Mouse (Mus musculus): Measurements from ENCODE around the gene Zcchc7. TPM values are rescaled to one million over a fixed set of nuclear protein-coding genes. Genes with fewer than 3 reads are reported as not detected.

Zcchc7 gene
- polyA plus RNA-seq, 1 experiment from 2014 or later: 19.5 TPM

DNA sequence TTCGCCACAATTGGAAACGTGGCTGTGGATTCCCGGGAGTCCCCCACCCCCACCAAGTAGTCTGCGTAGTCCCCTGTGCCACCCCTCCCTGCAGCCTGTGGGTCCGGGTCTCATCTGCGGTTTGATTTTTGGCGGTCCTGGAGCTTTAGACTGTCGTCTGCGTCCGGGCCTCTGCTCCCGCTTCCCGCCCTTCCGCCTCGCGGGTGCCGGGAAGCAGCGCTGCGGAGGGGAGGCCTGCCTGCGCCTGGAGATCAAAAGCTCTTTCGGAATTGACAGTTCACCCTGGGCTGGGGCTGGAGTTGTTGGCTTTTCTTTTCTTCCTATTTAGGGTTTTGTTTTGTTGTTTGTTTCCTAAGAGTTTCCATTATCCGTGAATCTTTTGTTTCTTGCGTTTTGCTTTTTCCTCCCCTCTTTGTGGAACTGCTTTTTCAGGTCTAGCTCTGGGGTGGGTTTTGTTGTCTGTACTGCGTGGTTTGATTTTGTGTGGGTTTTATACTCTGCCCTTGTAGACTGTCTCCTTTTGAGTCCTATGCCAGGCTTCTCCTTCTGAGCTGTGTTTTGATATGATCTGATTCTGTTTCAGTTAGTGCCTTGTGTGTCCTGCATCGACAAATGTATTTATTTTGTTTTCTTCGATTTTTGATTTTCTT lies 43.5 kb upstream of the Zcchc7 start:
- DNase-seq (ENCODE audit: low spot score, missing footprints): peak; percentile 97
- Histone ChIP-seq H3K9ac (ENCODE audit: low read length) (peak overlapping the region; percentile 70), H3K36me3 (ENCODE audit: control insufficient read depth, insufficient read depth, low read length) (no peaks in the 10 kb centered on the region), H3K27ac (ENCODE audit: low read depth, low read length) (peak overlapping the region; percentile 62), H3K4me3 (ENCODE audit: low read depth, low read length) (peak overlapping the region; percentile 36), H3K9me3 (ENCODE audit: control insufficient read depth, low read length) (no peaks in the 10 kb centered on the region), H3K4me1 (ENCODE audit: control insufficient read depth, insufficient read depth, low read length) (peaks cover 16% of the 10 kb centered on the region), H3K27me3 (ENCODE audit: control insufficient read depth, insufficient read depth, low read length) (peaks cover 92% of the 10 kb centered on the region), H3K4me2 (peak overlapping the region; percentile 44)
- ATAC-seq (ENCODE audit: low FRiP score): peak; percentile 51
- WGBS: under 1% methylated on average over 25 of the region's 25 CpGs

GRCm38 (mm10) chr4:44712786-44713553 lies 42.7 kb upstream of the Zcchc7 start:
- no peak for ATAC-seq (ENCODE audit: low FRiP score)
- peak overlapping the region; percentile 44 for H3K4me2 ChIP-seq
- no peaks in the 10 kb centered on the region for H3K9me3 ChIP-seq (ENCODE audit: control insufficient read depth, low read length)
- no peaks in the 10 kb centered on the region for H3K36me3 ChIP-seq (ENCODE audit: control insufficient read depth, insufficient read depth, low read length)
- peaks cover 16% of the 10 kb centered on the region for H3K4me1 ChIP-seq (ENCODE audit: control insufficient read depth, insufficient read depth, low read length)
- peak overlapping the region; percentile 62 for H3K27ac ChIP-seq (ENCODE audit: low read depth, low read length)
- peak overlapping the region; percentile 36 for H3K4me3 ChIP-seq (ENCODE audit: low read depth, low read length)
- DNase-seq (ENCODE audit: low spot score, missing footprints): peak; percentile 97
- WGBS: under 1% methylated on average over 50 of the region's 50 CpGs
- H3K9ac ChIP-seq (ENCODE audit: low read length): peak overlapping the region; percentile 70
- peaks cover 92% of the 10 kb centered on the region for H3K27me3 ChIP-seq (ENCODE audit: control insufficient read depth, insufficient read depth, low read length)

DNA sequence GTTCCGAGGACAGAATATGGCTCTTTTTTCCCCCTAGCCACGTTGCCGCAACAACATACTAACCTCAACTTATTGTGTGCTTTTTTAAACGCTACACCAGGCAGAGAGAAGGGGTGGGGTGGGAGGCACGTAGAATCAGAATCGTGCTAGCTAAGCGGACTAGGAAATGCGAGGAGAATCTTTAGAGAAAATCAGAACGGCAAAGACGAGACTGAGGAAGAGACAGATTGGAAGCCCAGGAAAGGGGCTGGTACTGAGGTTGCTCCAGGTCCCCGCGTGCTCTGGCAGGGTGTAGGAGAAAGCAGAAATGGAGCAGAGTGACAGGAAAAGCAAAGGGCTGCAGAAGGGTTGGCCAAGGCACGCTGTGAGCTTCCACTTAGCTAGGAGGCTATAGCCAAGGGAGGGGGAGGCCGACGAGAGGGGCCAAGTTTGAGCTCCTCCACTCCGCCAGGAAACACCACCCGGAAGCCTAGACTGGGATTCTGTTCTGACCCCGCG lies 42.1 kb upstream of the Zcchc7 start:
- Histone ChIP-seq H3K4me1 (ENCODE audit: control insufficient read depth, insufficient read depth, low read length) (peaks cover 16% of the 10 kb centered on the region), H3K4me3 (ENCODE audit: low read depth, low read length) (peak overlapping the region; percentile 36), H3K9me3 (ENCODE audit: control insufficient read depth, low read length) (no peaks in the 10 kb centered on the region), H3K36me3 (ENCODE audit: control insufficient read depth, insufficient read depth, low read length) (no peaks in the 10 kb centered on the region), H3K27me3 (ENCODE audit: control insufficient read depth, insufficient read depth, low read length) (peaks cover 92% of the 10 kb centered on the region), H3K9ac (ENCODE audit: low read length) (peak overlapping the region; percentile 70), H3K4me2 (peak overlapping the region; percentile 44), H3K27ac (ENCODE audit: low read depth, low read length) (peak overlapping the region; percentile 46)
- WGBS: under 1% methylated on average over 19 of the region's 19 CpGs
- no peak for ATAC-seq (ENCODE audit: low FRiP score)
- peak; percentile 98 for DNase-seq (ENCODE audit: low spot score, missing footprints)

DNA sequence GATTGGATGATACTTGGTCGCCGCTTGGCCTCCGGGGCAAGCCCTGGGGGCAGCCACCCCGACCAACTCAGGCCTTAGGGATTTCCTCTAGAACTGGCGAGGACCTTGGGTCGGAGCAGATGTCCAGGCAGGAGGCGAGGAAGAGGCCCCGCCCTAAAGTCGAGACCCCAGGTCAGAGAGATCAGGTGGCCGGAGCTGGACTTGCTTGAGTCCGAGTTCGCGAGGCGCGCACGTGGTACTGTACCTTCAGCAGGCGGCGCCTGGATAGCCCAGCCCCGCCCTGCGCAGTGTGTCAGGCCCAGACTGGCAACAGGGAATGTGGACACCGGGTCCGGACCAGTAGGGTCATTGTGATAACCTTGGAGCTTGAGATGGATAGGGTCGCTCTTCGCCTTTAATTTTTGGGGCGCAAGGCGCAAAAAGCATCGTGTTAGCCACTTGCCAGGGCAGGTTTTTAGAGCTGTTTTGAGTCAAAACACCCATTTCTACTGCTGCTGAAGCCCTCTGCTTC lies 41.5 kb upstream of the Zcchc7 start:
- Histone ChIP-seq H3K36me3 (ENCODE audit: control insufficient read depth, insufficient read depth, low read length) (no peaks in the 10 kb centered on the region), H3K9ac (ENCODE audit: low read length) (peak overlapping the region; percentile 70), H3K27ac (ENCODE audit: low read depth, low read length) (peak overlapping the region; percentile 46), H3K9me3 (ENCODE audit: control insufficient read depth, low read length) (no peaks in the 10 kb centered on the region), H3K4me3 (ENCODE audit: low read depth, low read length) (peak overlapping the region; percentile 36), H3K4me2 (peak overlapping the region; percentile 44), H3K27me3 (ENCODE audit: control insufficient read depth, insufficient read depth, low read length) (peaks cover 89% of the 10 kb centered on the region), H3K4me1 (ENCODE audit: control insufficient read depth, insufficient read depth, low read length) (peaks cover 16% of the 10 kb centered on the region)
- ATAC-seq (ENCODE audit: low FRiP score): peak; percentile 23; the same call in 1 of the 2 replicates
- peak; percentile 96 for DNase-seq (ENCODE audit: low spot score, missing footprints)
- WGBS: 2% methylated on average over 27 of the region's 27 CpGs

DNA sequence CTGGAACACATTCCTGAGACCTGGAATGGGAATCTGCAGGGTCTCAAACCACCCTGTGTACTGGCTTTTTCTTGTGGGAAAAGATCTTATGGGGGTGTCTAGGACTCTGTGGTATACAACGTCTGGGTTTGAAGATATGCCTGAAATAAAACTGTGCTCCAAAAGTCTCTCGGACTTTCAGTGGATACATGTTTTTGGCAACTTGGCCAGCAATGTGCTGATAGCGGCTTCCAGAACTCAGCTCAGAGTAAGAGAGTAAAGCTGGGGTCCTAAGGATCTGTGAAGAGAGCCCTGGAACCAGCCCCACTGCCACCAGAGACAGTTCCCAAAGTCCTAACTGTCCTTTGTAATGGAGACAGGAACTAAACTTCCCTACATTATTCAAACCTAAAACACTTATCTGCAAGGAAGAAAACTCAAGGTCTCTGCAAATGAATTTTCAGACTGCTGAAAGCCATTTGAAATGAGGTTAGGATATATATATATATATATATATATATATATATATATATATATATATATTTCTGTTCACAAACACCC lies 40.0 kb upstream of the Zcchc7 start:
- peak overlapping the region; percentile 34; the same call in 1 of the 2 replicates for H3K9ac ChIP-seq (ENCODE audit: low read length)
- H3K36me3 ChIP-seq (ENCODE audit: control insufficient read depth, insufficient read depth, low read length): no peaks in the 10 kb centered on the region
- no peak overlapping the region for H3K4me3 ChIP-seq (ENCODE audit: low read depth, low read length)
- WGBS: 6% methylated on average over 3 of the region's 3 CpGs
- no peak for ATAC-seq (ENCODE audit: low FRiP score)
- H3K27ac ChIP-seq (ENCODE audit: low read depth, low read length): no peak overlapping the region; the same call in 1 of the 2 replicates
- peaks cover 16% of the 10 kb centered on the region for H3K4me1 ChIP-seq (ENCODE audit: control insufficient read depth, insufficient read depth, low read length)
- no peaks in the 10 kb centered on the region for H3K9me3 ChIP-seq (ENCODE audit: control insufficient read depth, low read length)
- H3K4me2 ChIP-seq: peak overlapping the region; percentile 44
- DNase-seq (ENCODE audit: low spot score, missing footprints): peak; percentile 92
- H3K27me3 ChIP-seq (ENCODE audit: control insufficient read depth, insufficient read depth, low read length): peaks cover 77% of the 10 kb centered on the region

DNA sequence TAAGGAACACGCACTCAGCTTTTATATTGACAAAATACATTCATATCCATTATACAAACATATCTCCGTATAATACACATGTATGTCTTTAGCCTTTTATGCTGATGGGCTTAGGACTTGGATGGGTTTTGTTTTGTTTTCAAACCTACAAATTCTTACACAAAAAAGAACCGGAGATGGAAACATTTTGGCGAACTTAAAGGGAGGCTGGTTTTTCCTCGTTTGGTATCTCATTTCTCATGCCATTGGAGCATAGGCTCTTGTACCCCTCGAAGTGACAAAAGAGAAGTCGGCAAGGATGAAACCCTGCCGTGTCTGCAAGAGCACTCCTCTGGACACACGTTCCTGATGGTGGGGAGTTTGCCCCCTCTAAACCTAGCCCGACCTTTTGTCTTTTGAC lies 39.3 kb upstream of the Zcchc7 start:
- Histone ChIP-seq H3K27me3 (ENCODE audit: control insufficient read depth, insufficient read depth, low read length) (peaks cover 70% of the 10 kb centered on the region), H3K4me2 (no peak overlapping the region), H3K4me1 (ENCODE audit: control insufficient read depth, insufficient read depth, low read length) (peaks cover 16% of the 10 kb centered on the region), H3K27ac (ENCODE audit: low read depth, low read length) (no peak overlapping the region), H3K4me3 (ENCODE audit: low read depth, low read length) (no peak overlapping the region), H3K36me3 (ENCODE audit: control insufficient read depth, insufficient read depth, low read length) (no peaks in the 10 kb centered on the region), H3K9me3 (ENCODE audit: control insufficient read depth, low read length) (no peaks in the 10 kb centered on the region), H3K9ac (ENCODE audit: low read length) (no peak overlapping the region)
- WGBS: 1% methylated on average over 10 of the region's 10 CpGs
- DNase-seq (ENCODE audit: low spot score, missing footprints): peak; percentile 92
- no peak for ATAC-seq (ENCODE audit: low FRiP score)

- Histone ChIP-seq H3K4me2 (no peak overlapping the region), H3K9me3 (ENCODE audit: control insufficient read depth, low read length) (no peaks in the 10 kb centered on the region), H3K36me3 (ENCODE audit: control insufficient read depth, insufficient read depth, low read length) (no peaks in the 10 kb centered on the region), H3K9ac (ENCODE audit: low read length) (no peak overlapping the region), H3K4me1 (ENCODE audit: control insufficient read depth, insufficient read depth, low read length) (peaks cover 13% of the 10 kb centered on the region), H3K4me3 (ENCODE audit: low read depth, low read length) (no peak overlapping the region), H3K27me3 (ENCODE audit: control insufficient read depth, insufficient read depth, low read length) (peaks cover 58% of the 10 kb centered on the region), H3K27ac (ENCODE audit: low read depth, low read length) (no peak overlapping the region)
- 74% methylated on average over 3 of the region's 3 CpGs for WGBS
- ATAC-seq (ENCODE audit: low FRiP score) (no peak), DNase-seq (ENCODE audit: low spot score, missing footprints) (peak; percentile 68)
These were observed 38.0 kb upstream of the Zcchc7 start for GRCm38 (mm10) chr4:44717676-44718075.

- WGBS: 88% methylated on average over 8 of the region's 8 CpGs
- Histone ChIP-seq H3K36me3 (ENCODE audit: control insufficient read depth, insufficient read depth, low read length) (no peaks in the 10 kb centered on the region), H3K9ac (ENCODE audit: low read length) (no peak overlapping the region), H3K9me3 (ENCODE audit: control insufficient read depth, low read length) (no peaks in the 10 kb centered on the region), H3K27ac (ENCODE audit: low read depth, low read length) (no peak overlapping the region), H3K4me3 (ENCODE audit: low read depth, low read length) (no peak overlapping the region), H3K4me2 (no peak overlapping the region), H3K4me1 (ENCODE audit: control insufficient read depth, insufficient read depth, low read length) (no peaks in the 10 kb centered on the region), H3K27me3 (ENCODE audit: control insufficient read depth, insufficient read depth, low read length) (peaks cover 34% of the 10 kb centered on the region)
- ATAC-seq (ENCODE audit: low FRiP score) (no peak), DNase-seq (ENCODE audit: low spot score, missing footprints) (no peak)
These were observed 35.6 kb upstream of the Zcchc7 start for GRCm38 (mm10) chr4:44720046-44720445.
